Mouse (Mus musculus) gastrocnemius, postnatal 14 days (tissue): ENCODE measurements around the gene B4galnt3. TPM values are rescaled to one million over a fixed set of nuclear protein-coding genes. Genes with fewer than 3 reads are reported as not detected.

Source experiments
- DNase-seq: peaks from one replicate; pipeline ENCODE4 v3.0.0; 2021; ENCODE audit warnings: mixed read lengths
- intact Hi-C: fragments of 180-260 bp; cut with DNase I; formaldehyde crosslinking; loops from one replicate; pipeline ENCODE4 v1.15.1; 2025; ENCODE audit warnings: low total_unique reads
- total RNA-seq, 2 experiments: library from RNA; stranded (reverse); gene quantifications; 2 replicates each; pipeline ENCODE4 v1.2.3; 2021

Gene B4galnt3
- total RNA-seq, 2 experiments from 2014 or later = 2.7 TPM

GRCm38 (mm10) chr6:120172294-120173017 lies 121.9 kb downstream of the B4galnt3 start:
- DNase-seq = no peak
- intact Hi-C loops = no loop called here

GRCm38 (mm10) chr6:120167574-120167973 lies 126.8 kb downstream of the B4galnt3 start:
- intact Hi-C loops = no loop called here
- DNase-seq = no peak

GRCm38 (mm10) chr6:120164765-120165164 lies 129.6 kb downstream of the B4galnt3 start:
- DNase-seq = no peak
- intact Hi-C loops = no loop called here

GRCm38 (mm10) chr6:120162928-120163327 lies 131.4 kb downstream of the B4galnt3 start:
- intact Hi-C loops = no loop called here
- DNase-seq = no peak

GRCm38 (mm10) chr6:120159133-120159901 lies 135.0 kb downstream of the B4galnt3 start:
- intact Hi-C loops = loop anchor here (5.0 kb wide), 1 partner anchor 52 kb away; no protein-coding TSS in a partner anchor

GRCm38 (mm10) chr6:120157479-120157878 lies 136.9 kb downstream of the B4galnt3 start:
- intact Hi-C loops = loop anchor here (5.0 kb wide), 1 partner anchor 50 kb away; no protein-coding TSS in a partner anchor
- DNase-seq = no peak

More at GRCm38 (mm10) chr6:120159133-120159901, 135.0 kb downstream of the B4galnt3 start:
- peak; percentile 31 for DNase-seq

- intact Hi-C loops = loop anchor here (5.0 kb wide), 1 partner anchor 48 kb away; no protein-coding TSS in a partner anchor
- DNase-seq = no peak
Measured at GRCm38 (mm10) chr6:120155510-120155909, 138.8 kb downstream of the B4galnt3 start.

GRCm38 (mm10) chr6:120154526-120155309 lies 139.6 kb downstream of the B4galnt3 start:
- intact Hi-C loops = loop anchor here (5.0 kb wide), 1 partner anchor 47 kb away; no protein-coding TSS in a partner anchor
- peak; percentile 66 for DNase-seq

Other genes with a start within 250 kb of the B4galnt3 start
- not detected for gene Ninj2, start 201.2 kb downstream of the B4galnt3 start, total RNA-seq
- gene D330020A13Rik, start 195 bp downstream of the B4galnt3 start, total RNA-seq = under 1 TPM in 1 of 2 experiments, not detected in 1; 0.21 TPM
- 10 to 100 TPM; 21.1 to 23.8 TPM for gene Kdm5a, start 69.6 kb upstream of the B4galnt3 start, total RNA-seq
- gene Ccdc77, start 69.8 kb upstream of the B4galnt3 start, total RNA-seq = 1 to 10 TPM; 5.5 to 6.6 TPM
- 1 to 10 TPM; 2.1 to 3.3 TPM for gene Il17ra, start 168.7 kb upstream of the B4galnt3 start, total RNA-seq
- under 1 TPM in 1 of 2 experiments, not detected in 1; 0.04 TPM for gene Tmem121b, start 199.2 kb upstream of the B4galnt3 start, total RNA-seq
- 10 to 100 TPM; 21.0 to 25.2 TPM for gene Hdhd5, start 236.8 kb upstream of the B4galnt3 start, total RNA-seq